Mouse (Mus musculus) cerebellum, adult 2 months (tissue): ENCODE measurements at regions not wholly inside any gene's neighbourhood (a gene's known extent, or its start where the extent isn't known, plus 50 kb on each side); places are given as distances from the start of the nearest gene placed in this dataset.

ENCODE experiments used
- CTCF ChIP-seq: fragments of 200-500 bp; IDR thresholded peaks from 2 replicates; pipeline ENCODE4 v1.5.1; 2011; ENCODE audit warnings: low read depth, mild to moderate bottlenecking, control low read depth, low read length, moderate library complexity, borderline replicate concordance; ENCODE audit not compliant: insufficient read depth
- POLR2A ChIP-seq: fragments of 200-500 bp; IDR thresholded peaks from 2 replicates; pipeline ENCODE4 v1.6.1; 2011; ENCODE audit warnings: low read length, control low read depth, borderline replicate concordance; ENCODE audit not compliant: insufficient read depth

GRCm38 (mm10) chr2:75754606-75755005 is 50.2 kb upstream of the Nfe2l2 start:
- TF ChIP-seq CTCF (no peak), POLR2A (no peak)
